Mouse (Mus musculus): ENCODE measurements around the gene Grm3. TPM values are rescaled to one million over a fixed set of nuclear protein-coding genes. Genes with fewer than 3 reads are reported as not detected.

Gene Grm3
- total and polyA plus RNA-seq, 3 experiments = 0.03 TPM; not detected in 2

GRCm38 (mm10) chr5:9623095-9623459, 101.9 kb downstream of the Grm3 start:
- DNase-seq = no peak

GRCm38 (mm10) chr5:9622264-9623094, 102.5 kb downstream of the Grm3 start:
- DNase-seq = no peak

GRCm38 (mm10) chr5:9621417-9622067, 103.4 kb downstream of the Grm3 start:
- DNase-seq = no peak

GRCm38 (mm10) chr5:9579021-9579420, 145.9 kb downstream of the Grm3 start:
- no peak for DNase-seq

- no peak for DNase-seq
These were observed 146.4 kb downstream of the Grm3 start for GRCm38 (mm10) chr5:9578571-9578970.

- DNase-seq = no peak
These were observed 154.0 kb downstream of the Grm3 start for GRCm38 (mm10) chr5:9570946-9571345.

- no peak for DNase-seq
These were observed 167.3 kb downstream of the Grm3 start for GRCm38 (mm10) chr5:9557706-9558105.

- DNase-seq = no peak
These were observed 184.0 kb downstream of the Grm3 start for GRCm38 (mm10) chr5:9540822-9541557.

GRCm38 (mm10) chr5:9525507-9525906, 199.5 kb downstream of the Grm3 start:
- DNase-seq = no peak

- DNase-seq = no peak
These were observed 213.9 kb downstream of the Grm3 start for GRCm38 (mm10) chr5:9511027-9511426.

GRCm38 (mm10) chr5:9497235-9497634, 227.7 kb downstream of the Grm3 start:
- no peak for DNase-seq

- DNase-seq = no peak
These were observed 229.5 kb downstream of the Grm3 start for GRCm38 (mm10) chr5:9495456-9495855.

- no peak for DNase-seq
These were observed 247.4 kb downstream of the Grm3 start for GRCm38 (mm10) chr5:9477587-9477986.

- no peak for DNase-seq
These were observed 271.7 kb downstream of the Grm3 start for GRCm38 (mm10) chr5:9453298-9453697.

- DNase-seq = no peak
These were observed 275.4 kb downstream of the Grm3 start for GRCm38 (mm10) chr5:9449570-9449969.

GRCm38 (mm10) chr5:9448931-9449330, 276.0 kb downstream of the Grm3 start:
- no peak for DNase-seq

GRCm38 (mm10) chr5:9446146-9446545, 278.8 kb downstream of the Grm3 start:
- no peak for DNase-seq

Data from adrenal gland, adult 2 months (tissue).